Mouse (Mus musculus) liver, embryonic 14.5 days (tissue): ENCODE data around the gene Slc35d2.

Experiments used
- CTCF ChIP-seq: IDR thresholded peaks from 2 replicates; pipeline ENCODE4 v1.5.1; 2016; ENCODE audit warnings: antibody characterized with exemption, low read depth, control low read depth
- EP300 ChIP-seq: IDR thresholded peaks from 2 replicates; pipeline ENCODE4 v1.6.1; 2016; ENCODE audit warnings: antibody characterized with exemption, low read depth

DNA sequence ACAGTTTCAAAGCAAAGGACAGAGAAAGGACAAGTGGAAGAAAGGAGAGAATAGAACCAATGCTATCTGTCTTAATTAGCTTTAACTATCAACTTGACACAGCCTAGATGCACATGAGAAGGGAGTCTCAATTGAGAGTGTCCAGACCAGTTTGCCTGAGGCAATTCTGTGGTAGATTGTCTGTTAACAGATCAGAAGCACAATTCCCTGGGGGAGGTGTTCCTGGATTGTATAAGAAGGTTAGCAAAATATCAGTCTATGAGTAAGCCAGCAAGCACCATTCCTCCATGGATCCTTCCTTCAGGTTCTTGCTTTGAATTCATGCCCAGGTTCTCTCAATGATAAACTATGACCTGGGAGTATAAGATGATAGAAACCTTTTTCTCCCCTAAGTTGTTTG is 27.8 kb upstream of the Slc35d2 start:
- TF ChIP-seq CTCF (no peak), EP300 (no peak)
